Mouse (Mus musculus) MEL (cell line): ENCODE measurements around the gene Pno1. TPM values are rescaled to one million over a fixed set of nuclear protein-coding genes. Genes with fewer than 3 reads are reported as not detected.
A peak's percentile ranks its signal among the peaks of the same experiment; 100 is the strongest.

Experiments
- DNase-seq: peaks from one replicate; pipeline ENCODE4 v3.0.0; 2011; ENCODE audit warnings: low read depth, low spot score
- H3K27ac ChIP-seq: 2 replicates; pipeline ENCODE4 v1.5.1; 2012; ENCODE audit warnings: low read depth, mild to moderate bottlenecking, control low read depth, low read length, moderate library complexity; ENCODE audit not compliant: control insufficient read depth
- H3K27me3 ChIP-seq, 2 experiments: fragments of 150-350 bp in 1 of 2; sonication (generic) in 1 of 2; 2 replicates each; pipeline ENCODE4 v1.6.1; 2012; ENCODE audit warnings: low read length in 2 of 2, mild to moderate bottlenecking in 2 of 2, improper control_type of control experiment in 1 of 2, moderate library complexity in 1 of 2; ENCODE audit not compliant: insufficient read depth in 2 of 2, control insufficient read depth in 1 of 2
- H3K36me3 ChIP-seq, 2 experiments: 2 replicates each; pipeline ENCODE4 v1.6.1; 2012 to 2014; ENCODE audit warnings: low read length in 2 of 2, improper control_type of control experiment in 1 of 2, inconsistent platforms in 1 of 2, mild to moderate bottlenecking in 1 of 2; ENCODE audit not compliant: insufficient read depth in 2 of 2, control insufficient read depth in 1 of 2
- H3K4me1 ChIP-seq, 2 experiments: fragments of 150-350 bp in 1 of 2; sonication (generic) in 1 of 2; 2 replicates each; pipeline ENCODE4 v1.6.1; 2012; ENCODE audit warnings: low read length in 2 of 2, improper control_type of control experiment in 1 of 2, mild to moderate bottlenecking in 1 of 2; ENCODE audit not compliant: insufficient read depth in 2 of 2, control insufficient read depth in 1 of 2
- H3K4me3 ChIP-seq, 2 experiments: fragments of 150-350 bp in 1 of 2; sonication (generic) in 1 of 2; 2 replicates each; pipeline ENCODE4 v1.5.1; 2012; ENCODE audit warnings: low read depth in 2 of 2, low read length in 2 of 2, mild to moderate bottlenecking in 2 of 2, moderate library complexity in 2 of 2, control low read depth in 1 of 2, improper control_type of control experiment in 1 of 2; ENCODE audit not compliant: control insufficient read depth in 1 of 2, insufficient read depth in 1 of 2
- H3K79me2 ChIP-seq: 2 replicates; pipeline ENCODE4 v1.6.1; 2012; ENCODE audit warnings: mild to moderate bottlenecking, low read length, moderate library complexity; ENCODE audit not compliant: control insufficient read depth, poor library complexity, insufficient read depth
- H3K9ac ChIP-seq: 2 replicates; pipeline ENCODE4 v1.6.1; 2012; ENCODE audit warnings: low read depth, mild to moderate bottlenecking, control low read depth, low read length, moderate library complexity; ENCODE audit not compliant: control insufficient read depth, poor library complexity, severe bottlenecking
- H3K9me3 ChIP-seq: fragments of 150-350 bp; sonication (generic); replicated peaks from 2 replicates; pipeline ENCODE4 v1.6.1; 2012; ENCODE audit warnings: mild to moderate bottlenecking, low read length, improper control_type of control experiment, moderate library complexity; ENCODE audit not compliant: insufficient read depth
- BHLHE40 ChIP-seq: IDR thresholded peaks from 2 replicates; pipeline ENCODE4 v1.6.1; 2012; ENCODE audit warnings: low read depth, mild to moderate bottlenecking, inconsistent platforms, low read length, improper control_type of control experiment, borderline replicate concordance
- CTCF ChIP-seq, 3 experiments: IDR thresholded peaks in 2 of 3; conservative IDR thresholded peaks in 1 of 3; 2 replicates each; pipeline ENCODE4 v1.5.1; 2011 to 2012; ENCODE audit warnings: low read length in 3 of 3, low read depth in 2 of 3, mild to moderate bottlenecking in 2 of 3, improper control_type of control experiment in 1 of 3, inconsistent platforms in 1 of 3, mixed read lengths in 1 of 3, moderate library complexity in 1 of 3; ENCODE audit not compliant: control insufficient read depth in 1 of 3, insufficient read depth in 1 of 3, poor library complexity in 1 of 3, severe bottlenecking in 1 of 3
- GABPA ChIP-seq: IDR thresholded peaks from 2 replicates; pipeline ENCODE4 v1.6.1; 2012; ENCODE audit warnings: low read depth, mild to moderate bottlenecking, inconsistent platforms, low read length, improper control_type of control experiment, moderate library complexity
- HCFC1 ChIP-seq: IDR thresholded peaks from 2 replicates; pipeline ENCODE4 v1.6.1; 2012; ENCODE audit warnings: low read depth, mild to moderate bottlenecking, inconsistent platforms, low read length, improper control_type of control experiment, moderate library complexity
- JUND ChIP-seq: IDR thresholded peaks from 2 replicates; pipeline ENCODE4 v1.6.1; 2011; ENCODE audit warnings: low read depth, mild to moderate bottlenecking, improper control_type of control experiment, low read length
- KAT2A ChIP-seq: conservative IDR thresholded peaks from 2 replicates; pipeline ENCODE4 v1.6.1; 2012; ENCODE audit warnings: low read depth, low read length, improper control_type of control experiment, inconsistent platforms
- MYC ChIP-seq: IDR thresholded peaks from 2 replicates; pipeline ENCODE4 v1.6.1; 2011; ENCODE audit warnings: low read depth, mild to moderate bottlenecking, low read length, improper control_type of control experiment, moderate library complexity
- NRF1 ChIP-seq: IDR thresholded peaks from 2 replicates; pipeline ENCODE4 v1.6.1; 2014; ENCODE audit warnings: low read depth, mild to moderate bottlenecking, inconsistent platforms, low read length, improper control_type of control experiment, moderate library complexity; ENCODE audit not compliant: poor library complexity, insufficient read depth, severe bottlenecking
- POLR2A ChIP-seq, 2 experiments: IDR thresholded peaks; 2 replicates each; pipeline ENCODE4 v1.6.1; 2011 to 2012; ENCODE audit warnings: low read length in 2 of 2, mild to moderate bottlenecking in 2 of 2, control low read depth in 1 of 2, improper control_type of control experiment in 1 of 2, low read depth in 1 of 2, moderate library complexity in 1 of 2; ENCODE audit not compliant: control insufficient read depth in 1 of 2, insufficient read depth in 1 of 2, poor library complexity in 1 of 2
- POLR2AphosphoS2 ChIP-seq: IDR thresholded peaks from 2 replicates; pipeline ENCODE4 v1.6.1; 2011; ENCODE audit warnings: low read length, improper control_type of control experiment
- SMC3 ChIP-seq: IDR thresholded peaks from 2 replicates; pipeline ENCODE4 v1.6.1; 2011; ENCODE audit warnings: low read depth, low read length, improper control_type of control experiment
- ZKSCAN1 ChIP-seq: IDR thresholded peaks from 2 replicates; pipeline ENCODE4 v1.6.1; 2012; ENCODE audit warnings: low read depth, mild to moderate bottlenecking, inconsistent platforms, low read length, improper control_type of control experiment, moderate library complexity
- ZNF384 ChIP-seq: IDR thresholded peaks from 2 replicates; pipeline ENCODE4 v1.6.1; 2012; ENCODE audit warnings: low read depth, mild to moderate bottlenecking, inconsistent platforms, low read length, improper control_type of control experiment
- polyA plus RNA-seq, 2 experiments: library from polyadenylated mRNA; stranded (reverse) in 1 of 2; unstranded in 1 of 2; fragments of >175 nt in 1 of 2; fragments of >200 nt in 1 of 2; gene quantifications; 2 replicates each; pipeline versions ENCODE4 v1.2.1 to v1.2.4; 2012; ENCODE audit warnings: low replicate concordance in 2 of 2, low read depth in 1 of 2; ENCODE audit not compliant: insufficient read length in 2 of 2, insufficient read depth in 1 of 2, missing spikeins in 1 of 2
- total RNA-seq: library from RNA; depleted of rRNA; stranded (reverse); fragments of 300-350 nt; gene quantifications from 2 replicates; pipeline ENCODE4 v1.2.3, GENCODE M21; 2012

Gene Pno1
- total and polyA plus RNA-seq, 3 experiments, result 64.4 to 1,147 (median 121) TPM

DNA sequence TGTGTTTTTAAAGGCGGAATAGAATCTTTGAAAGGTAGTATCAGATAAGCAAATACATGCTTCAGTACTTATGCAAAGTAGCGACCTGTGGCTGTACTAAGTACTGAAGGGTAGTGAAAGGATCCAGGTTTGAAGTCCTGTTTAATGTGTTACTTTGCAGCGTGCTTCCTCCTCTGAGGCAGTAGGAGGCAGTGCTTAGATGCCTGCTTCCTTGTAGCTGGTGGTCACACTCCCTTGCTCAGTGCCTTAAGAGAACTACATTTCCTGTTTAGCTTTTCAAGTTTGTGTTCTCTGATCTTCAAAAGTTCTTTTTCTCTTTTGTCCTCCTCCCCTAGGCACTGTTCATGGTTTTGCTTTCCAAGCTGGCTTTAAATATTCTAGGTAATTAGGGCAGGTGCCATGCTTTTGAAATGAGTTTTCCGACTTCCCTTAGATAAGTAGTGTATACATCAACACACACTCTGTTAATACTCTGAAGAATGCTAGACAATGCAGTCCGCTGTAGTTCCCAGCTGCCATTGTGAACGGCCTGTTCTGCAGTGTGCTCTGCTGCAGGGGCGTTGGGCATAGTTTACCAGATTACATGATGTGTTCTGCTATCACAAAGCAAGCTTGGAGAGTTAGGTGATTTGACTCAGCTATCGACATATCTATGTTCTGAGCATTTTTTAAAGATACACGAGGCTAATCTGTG, 19.1 kb downstream of the Pno1 start:
- peaks cover 2 to 38% of the 10 kb centered on the region in 2 experiments; a peak in 3 of 4 replicates for H3K36me3 ChIP-seq
- H3K4me1 ChIP-seq, result no peaks in the 10 kb centered on the region
- peak; percentile 58 for DNase-seq

DNA sequence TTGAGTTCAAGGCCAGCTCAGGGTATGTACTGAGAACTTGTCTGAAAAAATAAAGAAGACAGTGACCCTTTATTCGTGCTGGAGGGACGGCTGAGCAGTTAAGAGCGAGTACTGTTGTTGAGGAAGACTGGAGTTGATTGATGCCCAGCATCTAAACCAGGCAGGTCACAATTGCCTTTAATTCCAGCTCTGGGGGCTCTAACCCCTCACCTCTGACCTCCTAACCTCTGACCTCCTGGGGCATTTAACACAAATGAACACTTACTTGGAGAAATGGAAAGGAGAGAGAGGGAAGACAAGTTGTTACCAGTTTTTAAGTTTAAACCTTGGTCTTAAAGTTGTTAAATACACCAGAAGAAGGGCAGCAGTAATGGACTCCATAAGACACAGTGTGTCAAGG, 22.6 kb downstream of the Pno1 start:
- TF ChIP-seq GABPA (no peak), SMC3 (no peak), BHLHE40 (no peak), ZNF384 (no peak), POLR2AphosphoS2 (no peak), JUND (no peak), HCFC1 (no peak), NRF1 (no peak), KAT2A (no peak)
- DNase-seq, result no peak
- no peak overlapping the region for H3K4me3 ChIP-seq
- no peaks in the 10 kb centered on the region for H3K9me3 ChIP-seq
- peaks cover 2 to 29% of the 10 kb centered on the region in 2 experiments; a peak in 3 of 4 replicates for H3K36me3 ChIP-seq
- no peak overlapping the region for H3K9ac ChIP-seq
- no peaks in the 10 kb centered on the region for H3K4me1 ChIP-seq
- H3K27me3 ChIP-seq, result no peaks in the 10 kb centered on the region
- peaks cover 10% of the 10 kb centered on the region; the same call in 1 of the 2 replicates for H3K79me2 ChIP-seq
- no peak overlapping the region for H3K27ac ChIP-seq

More for the DNA sequence above, 19.1 kb downstream of the Pno1 start:
- Histone ChIP-seq H3K9ac (no peak overlapping the region), H3K9me3 (no peaks in the 10 kb centered on the region), H3K27ac (no peak overlapping the region), H3K27me3 (no peaks in the 10 kb centered on the region), H3K79me2 (peaks cover 4% of the 10 kb centered on the region; the same call in 1 of the 2 replicates), H3K4me3 (no peak overlapping the region)
- TF ChIP-seq CTCF (IDR thresholded peaks at IDR 0.05 in 2 of 3, conservative IDR thresholded peaks at IDR 0.05 in 1 of 3; ENCODE audit: control insufficient read depth in 1 of 3, insufficient read depth in 1 of 3, low read depth in 2 of 3, low read length in 3 of 3, poor library complexity in 1 of 3, severe bottlenecking in 1 of 3) (peak; percentile 13 to 45 (median 24); a peak in 3 of 6 replicates), SMC3 (peak; percentile 30; the same call in 1 of the 2 replicates), ZNF384 (no peak), POLR2A (IDR thresholded peaks at IDR 0.05; ENCODE audit: control insufficient read depth in 1 of 2, insufficient read depth in 1 of 2, low read depth in 1 of 2, low read length in 2 of 2, poor library complexity in 1 of 2) (0 out of 4 replicates have a peak, but pooled peaks of 1 of the 2 experiments have one; percentile 18)

GRCm38 (mm10) chr11:17187649-17188048, 23.7 kb downstream of the Pno1 start:
- Histone ChIP-seq H3K27ac (no peak overlapping the region), H3K9me3 (no peaks in the 10 kb centered on the region), H3K27me3 (no peaks in the 10 kb centered on the region), H3K9ac (no peak overlapping the region), H3K79me2 (peaks cover 11% of the 10 kb centered on the region; the same call in 1 of the 2 replicates), H3K4me1 (no peaks in the 10 kb centered on the region; a peak in 1 of 4 replicates), H3K4me3 (no peak overlapping the region), H3K36me3 (peaks cover 2 to 23% of the 10 kb centered on the region in 2 experiments; a peak in 3 of 4 replicates)
- no peak for DNase-seq
- TF ChIP-seq ZKSCAN1 (no peak), MYC (no peak)
